Mouse (Mus musculus) thymus, postnatal 10 days (tissue): Measurements from ENCODE around the gene Gpr1.

ENCODE experiments used
- DNase-seq, 2 experiments: peaks; one replicate each; pipeline ENCODE4 v3.0.0; 2021; ENCODE audit warnings: low spot score in 2 of 2

Gene Gpr1

GRCm38 (mm10) chr1:63214271-63214558 lies at the start of gene Gpr1:
Gene Gpr1, minus strand, starts transcription at chr1:63214543.
- no peak for DNase-seq

DNA sequence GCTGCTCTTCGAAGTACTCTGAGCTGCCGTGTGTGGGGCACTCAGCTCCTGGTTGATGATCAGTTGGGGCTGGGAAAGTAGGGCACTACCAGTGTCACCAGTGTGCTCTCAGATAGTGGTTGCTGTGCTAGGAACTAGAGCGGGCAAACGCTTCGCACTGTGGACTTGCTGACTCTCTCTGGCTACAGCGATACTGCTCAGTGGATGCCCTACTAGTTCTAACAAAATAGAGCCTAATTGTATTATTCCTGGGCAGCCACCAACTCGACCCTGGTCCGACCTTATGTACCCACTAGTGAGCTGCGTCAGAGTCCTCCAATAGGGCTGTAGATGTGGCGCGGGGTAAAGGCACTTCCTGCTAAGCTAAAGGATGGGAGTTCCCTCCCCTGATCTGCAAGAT lies 49.3 kb upstream of the Gpr1 start:
- no peak for DNase-seq

DNA sequence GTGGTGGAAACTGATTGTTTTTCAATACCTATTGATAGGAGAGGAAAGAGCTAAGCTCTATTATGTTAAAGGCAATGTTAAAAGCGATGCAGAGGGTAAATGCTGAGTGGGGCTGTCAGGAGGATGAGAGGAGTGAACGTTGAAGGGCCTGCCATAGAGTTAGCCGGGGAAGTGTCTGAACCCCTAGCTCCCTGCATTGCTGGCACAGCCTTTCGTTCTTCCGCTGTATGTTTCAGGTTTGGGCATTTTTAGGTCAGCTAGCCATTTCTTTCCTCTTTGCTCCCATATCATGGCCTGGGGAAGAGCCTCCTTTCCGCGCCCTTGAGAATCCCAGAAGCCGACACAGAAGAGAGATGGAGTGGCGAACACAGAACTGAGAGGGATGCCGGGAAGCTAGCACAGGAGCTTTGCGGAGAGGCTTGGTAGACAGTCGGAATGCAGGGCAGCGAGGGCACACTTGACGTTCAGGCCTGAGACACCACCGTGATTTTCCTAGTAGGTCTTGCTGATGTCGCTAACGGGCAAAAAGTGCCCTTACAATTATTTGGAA lies 46.8 kb upstream of the Gpr1 start:
- DNase-seq: no peak

DNA sequence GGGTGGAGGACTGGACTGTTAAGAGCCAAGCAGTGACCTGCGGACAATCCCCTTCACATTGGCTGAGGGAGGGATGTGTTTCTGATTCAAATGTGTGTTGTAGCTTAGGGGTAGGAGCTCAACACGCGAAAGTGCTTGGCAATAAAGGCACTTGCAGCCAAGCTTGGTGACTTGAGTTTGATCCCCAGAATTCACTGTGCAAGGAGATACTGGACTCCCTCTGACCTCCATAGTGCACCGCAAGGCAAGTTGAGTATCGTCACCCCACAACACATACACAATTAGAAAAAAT lies 46.3 kb upstream of the Gpr1 start:
- no peak for DNase-seq

DNA sequence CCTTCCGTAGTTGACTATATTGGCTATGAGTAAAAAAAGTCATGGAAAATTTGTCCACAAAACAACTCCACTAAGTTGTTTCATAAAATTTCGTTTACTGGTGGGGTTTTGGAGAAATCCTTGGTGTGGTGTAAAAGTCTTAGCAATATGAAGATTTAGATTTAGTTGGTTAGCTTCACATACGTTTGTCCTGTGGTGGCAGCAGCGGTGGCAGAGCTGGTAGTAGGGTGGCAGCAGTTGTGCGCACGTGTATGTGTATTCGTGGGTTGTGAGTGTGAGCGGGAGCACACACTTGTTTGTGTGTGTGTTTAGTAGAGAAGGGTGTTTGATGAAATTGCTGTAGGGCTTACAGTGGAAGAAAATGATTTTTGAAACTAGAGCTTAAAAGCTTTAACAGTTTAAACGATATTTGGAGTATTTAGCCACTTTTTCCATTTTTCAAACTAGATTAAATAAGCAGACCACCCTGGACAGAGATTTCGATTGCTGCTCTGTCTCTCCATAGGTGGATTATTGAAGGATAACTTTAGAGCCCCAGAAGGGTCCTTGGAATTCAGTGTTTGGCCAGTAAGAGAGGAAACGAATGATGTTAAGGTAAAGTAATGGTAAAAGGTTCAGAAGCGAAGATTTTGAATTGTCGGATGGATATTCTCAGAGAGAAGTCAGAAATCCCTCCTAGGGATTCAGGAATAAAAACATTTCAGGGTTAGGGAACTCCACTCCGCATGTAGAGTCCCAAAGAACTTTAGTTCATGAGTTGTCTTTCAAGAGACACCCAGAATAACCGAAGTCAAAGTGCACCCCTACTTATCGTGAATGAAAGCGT lies 45.8 kb upstream of the Gpr1 start:
- no peak for DNase-seq

- DNase-seq: no peak
Observed at GRCm38 (mm10) chr1:63259271-63259830, 45.0 kb upstream of the Gpr1 start.

DNA sequence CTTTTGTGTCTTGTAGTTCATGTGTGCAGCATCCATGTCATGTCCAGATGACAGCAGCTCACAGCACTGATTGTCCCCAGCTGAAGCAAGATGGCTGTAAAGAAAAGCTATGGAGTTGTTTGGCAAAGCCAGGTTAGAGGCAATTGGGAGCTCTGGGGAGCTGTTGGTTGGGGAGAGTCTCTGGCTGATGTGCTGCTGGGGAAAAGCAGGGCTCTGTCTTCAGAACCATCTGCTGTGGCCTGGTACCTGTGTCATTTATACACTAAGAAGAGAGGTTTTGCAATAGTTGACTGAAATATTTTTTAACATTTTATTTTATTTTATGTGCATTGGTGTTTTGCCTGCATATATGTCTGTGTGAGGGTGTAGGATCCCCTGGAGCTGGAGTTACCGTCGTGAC lies 44.2 kb upstream of the Gpr1 start:
- no peak for DNase-seq

DNA sequence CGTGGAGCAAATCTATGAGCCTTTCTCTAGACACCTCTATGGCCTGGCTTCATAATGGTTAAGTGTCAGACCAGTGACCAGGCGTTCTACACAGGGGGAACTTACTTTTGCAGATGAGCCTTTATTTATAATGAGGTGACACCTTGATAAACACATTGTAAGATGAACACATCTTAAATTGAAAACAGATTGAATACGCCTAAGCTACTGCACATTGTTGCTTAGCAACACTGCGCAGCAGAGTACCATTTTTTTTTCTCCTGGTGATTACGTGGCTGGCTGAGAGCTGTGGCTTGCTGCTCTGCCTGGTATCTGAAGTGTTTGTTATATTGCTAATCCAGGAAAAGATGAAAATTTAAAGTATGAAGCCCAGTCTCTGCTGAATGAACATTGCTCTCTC lies 41.7 kb upstream of the Gpr1 start:
- DNase-seq: no peak

GRCm38 (mm10) chr1:63255101-63255500 lies 40.8 kb upstream of the Gpr1 start:
- no peak for DNase-seq

DNA sequence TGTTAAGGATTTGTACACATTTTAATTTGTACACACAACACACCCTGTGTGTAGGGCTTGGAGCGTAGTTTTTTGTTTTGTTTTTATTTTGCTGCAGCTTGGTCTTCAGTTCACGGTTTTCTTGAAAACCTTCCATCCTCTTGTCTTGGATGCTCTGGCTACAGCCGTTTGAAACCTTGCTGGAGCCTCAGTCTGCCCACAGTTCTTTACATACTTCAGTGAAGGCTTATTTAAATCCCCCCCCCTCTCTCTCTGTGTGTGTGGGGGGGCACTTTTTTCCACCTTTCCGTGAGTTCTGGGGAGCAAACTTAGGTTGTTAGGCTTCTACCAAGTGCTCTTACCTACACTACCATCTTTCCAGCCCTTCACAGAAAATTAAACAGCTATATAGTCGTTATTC lies 38.9 kb upstream of the Gpr1 start:
- no peak for DNase-seq

GRCm38 (mm10) chr1:63252351-63253209 lies 38.2 kb upstream of the Gpr1 start:
- DNase-seq: no peak

- DNase-seq: no peak
Observed at GRCm38 (mm10) chr1:63249261-63249660, 34.9 kb upstream of the Gpr1 start.

- no peak for DNase-seq
Observed at GRCm38 (mm10) chr1:63248360-63248851, 34.1 kb upstream of the Gpr1 start.

DNA sequence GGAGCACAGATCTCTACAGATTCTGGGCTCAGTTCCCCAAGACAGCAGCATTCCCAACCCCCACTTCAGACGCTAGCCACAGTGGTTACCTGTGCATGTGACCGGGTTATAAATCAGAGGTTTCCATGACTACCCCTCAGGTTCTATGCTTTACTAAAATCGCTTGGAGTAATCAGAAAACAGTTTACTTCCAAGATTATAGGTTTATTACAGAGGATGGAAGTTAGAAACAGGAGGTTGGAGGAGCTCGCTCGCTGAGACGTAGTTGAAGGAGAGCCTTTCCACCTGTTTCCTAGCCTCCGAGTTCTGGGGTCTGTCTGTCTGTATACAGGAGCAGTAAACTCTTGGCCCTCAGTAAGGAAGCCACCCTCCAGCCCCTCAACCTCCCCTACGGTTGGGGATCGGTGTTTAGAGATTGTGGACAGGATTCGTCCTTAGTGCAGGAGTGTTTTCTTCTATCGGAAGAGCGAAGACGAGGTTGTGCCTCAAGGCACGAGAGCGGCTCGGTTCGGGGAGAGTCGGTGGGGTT lies 33.6 kb upstream of the Gpr1 start:
- no peak for DNase-seq

GRCm38 (mm10) chr1:63246862-63247521 lies 32.6 kb upstream of the Gpr1 start:
- no peak for DNase-seq

- no peak for DNase-seq
Observed at GRCm38 (mm10) chr1:63243854-63244253, 29.5 kb upstream of the Gpr1 start.

GRCm38 (mm10) chr1:63239751-63240150 lies 25.4 kb upstream of the Gpr1 start:
- DNase-seq: no peak

GRCm38 (mm10) chr1:63239305-63239704 lies 25.0 kb upstream of the Gpr1 start:
- no peak for DNase-seq

- DNase-seq: no peak
Observed at GRCm38 (mm10) chr1:63237371-63237770, 23.0 kb upstream of the Gpr1 start.

DNA sequence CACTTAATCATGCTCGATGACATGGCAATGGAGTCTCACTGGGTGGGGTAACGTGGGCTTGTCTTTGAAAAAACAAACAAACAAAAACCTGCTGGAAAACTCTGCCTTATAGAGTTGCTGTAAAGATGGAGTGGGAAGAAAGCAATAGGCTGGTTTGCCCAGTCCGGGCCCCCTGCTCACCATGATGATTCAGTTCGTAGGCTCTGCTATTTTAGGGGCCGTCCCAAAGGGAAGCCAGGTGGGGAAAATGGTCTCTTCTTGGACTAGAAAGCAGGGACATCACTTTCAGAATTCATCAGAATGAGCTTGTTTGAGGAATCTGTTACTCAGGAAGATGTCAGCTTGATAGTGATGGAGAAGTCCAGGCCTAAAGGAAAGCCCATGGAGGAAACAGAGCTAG lies 12.9 kb upstream of the Gpr1 start:
- no peak for DNase-seq

- no peak for DNase-seq
Observed at GRCm38 (mm10) chr1:63225890-63226289, 11.5 kb upstream of the Gpr1 start.

DNA sequence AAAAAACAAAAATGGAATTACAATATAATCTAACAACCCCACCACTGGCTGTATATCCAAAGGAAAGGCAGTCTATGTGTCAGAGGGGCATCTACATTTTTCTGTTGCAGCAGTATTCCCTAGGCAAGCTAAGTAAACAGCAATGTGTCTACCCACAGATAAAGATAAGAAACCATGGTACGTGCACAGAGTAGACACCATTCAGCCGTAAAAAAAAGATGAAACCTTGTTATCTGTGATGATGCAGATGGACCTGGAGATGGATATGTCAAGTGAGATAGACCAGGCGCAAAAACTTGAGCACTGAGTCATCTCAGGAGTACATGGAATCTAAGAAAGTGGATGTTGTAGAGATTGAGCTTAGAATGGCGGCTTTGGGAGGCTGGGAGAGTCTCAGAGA lies 10.7 kb upstream of the Gpr1 start:
- DNase-seq: no peak
